Mouse (Mus musculus) lung, postnatal 0 days (tissue): ENCODE measurements around the gene Lyl1. TPM values are rescaled to one million over a fixed set of nuclear protein-coding genes. Genes with fewer than 3 reads are reported as not detected.

Source experiments
- ATAC-seq: fragments of 200-750 bp; cut with Nextera tagmentation; 2 replicates; pipeline ENCODE4 v1.8.0; 2017; ENCODE audit warnings: moderate library complexity
- DNase-seq: peaks from one replicate; pipeline ENCODE4 v3.0.0-alpha.2; 2016; ENCODE audit warnings: low spot score
- H3K27ac ChIP-seq: fragments of 300-500 bp; sonication (generic); 2 replicates; pipeline ENCODE4 v1.5.1; 2014; ENCODE audit warnings: antibody characterized with exemption, mild to moderate bottlenecking, low read length, mixed read lengths
- H3K27me3 ChIP-seq: fragments of 300-500 bp; sonication (generic); replicated peaks from 2 replicates; pipeline ENCODE4 v1.6.1; 2014; ENCODE audit warnings: low read length, mixed read lengths; ENCODE audit not compliant: insufficient read depth
- H3K36me3 ChIP-seq: fragments of 300-500 bp; sonication (generic); 2 replicates; pipeline ENCODE4 v1.6.1; 2014; ENCODE audit warnings: low read length, mixed read lengths; ENCODE audit not compliant: insufficient read depth
- H3K4me1 ChIP-seq: fragments of 300-500 bp; sonication (generic); 2 replicates; pipeline ENCODE4 v1.6.1; 2014; ENCODE audit warnings: antibody characterized with exemption, low read depth, low read length, mixed read lengths; ENCODE audit not compliant: insufficient read depth
- H3K4me2 ChIP-seq: fragments of 300-500 bp; sonication (generic); replicated peaks from 2 replicates; pipeline ENCODE4 v1.6.1; 2014; ENCODE audit warnings: low read depth, mild to moderate bottlenecking, low read length, moderate library complexity, mixed read lengths
- H3K4me3 ChIP-seq: fragments of 300-500 bp; sonication (generic); 2 replicates; pipeline ENCODE4 v1.5.1; 2014; ENCODE audit warnings: low read depth, low read length
- H3K9ac ChIP-seq: fragments of 300-500 bp; sonication (generic); replicated peaks from 2 replicates; pipeline ENCODE4 v1.6.1; 2014; ENCODE audit warnings: low read depth, mild to moderate bottlenecking
- H3K9me3 ChIP-seq: fragments of 300-500 bp; sonication (generic); 2 replicates; pipeline ENCODE4 v1.6.1; 2016; ENCODE audit warnings: low read length, mixed read lengths
- CTCF ChIP-seq: IDR thresholded peaks from 2 replicates; pipeline ENCODE4 v1.5.1; 2016; ENCODE audit warnings: antibody characterized with exemption, mild to moderate bottlenecking
- EP300 ChIP-seq: IDR thresholded peaks from 2 replicates; pipeline ENCODE4 v1.6.1; 2016; ENCODE audit warnings: antibody characterized with exemption, mild to moderate bottlenecking, control low read depth
- WGBS: fragments of 180-500 bp; shearing (Covaris S2); extraction: QIAGEN DNeasy Blood & Tissue Kit; methylation state at CpG from one replicate; pipeline ENCODE4 v1.1.7; 2014; 5-methylcytosine and 5-hydroxymethylcytosine counted together
- polyA plus RNA-seq: library from polyadenylated mRNA; unstranded; fragments of >200 nt; fragmentation: Nextera tagmentation; extraction: Ambion mirVana; gene quantifications from 2 replicates; pipeline ENCODE4 v1.2.1, GENCODE M21; 2015

Gene Lyl1
- polyA plus RNA-seq, 1 experiment from 2014 or later: 11.6 TPM

GRCm38 (mm10) chr8:84698929-84699401, 2.3 kb upstream of the Lyl1 start:
- 42% methylated on average over 9 of the region's 9 CpGs for WGBS
- TF ChIP-seq EP300 (0 out of 2 replicates have a peak, but pooled peaks have one; percentile 13), CTCF (no peak)
- peak overlapping the region; percentile 25 for H3K4me2 ChIP-seq
- peaks cover 11% of the 10 kb centered on the region for H3K4me1 ChIP-seq
- H3K4me3 ChIP-seq: no peak overlapping the region
- no peaks in the 10 kb centered on the region for H3K9me3 ChIP-seq
- peak overlapping the region; percentile 83 for H3K27ac ChIP-seq
- 0 out of 2 replicates have a peak, but pooled peaks cover 13% of the 10 kb centered on the region for H3K36me3 ChIP-seq
- ATAC-seq: peak; percentile 53
- H3K27me3 ChIP-seq: no peaks in the 10 kb centered on the region
- H3K9ac ChIP-seq: no peak overlapping the region
- peak; percentile 91 for DNase-seq

- Histone ChIP-seq H3K27ac (peak overlapping the region; percentile 83), H3K4me3 (no peak overlapping the region), H3K36me3 (0 out of 2 replicates have a peak, but pooled peaks cover 13% of the 10 kb centered on the region), H3K9me3 (no peaks in the 10 kb centered on the region), H3K9ac (no peak overlapping the region), H3K4me2 (peak overlapping the region; percentile 25), H3K27me3 (no peaks in the 10 kb centered on the region), H3K4me1 (peaks cover 14% of the 10 kb centered on the region)
- TF ChIP-seq CTCF: peak; percentile 88
- peak; percentile 97 for TF ChIP-seq EP300
- WGBS: 48% methylated on average over 7 of the region's 7 CpGs
- ATAC-seq (peak; percentile 62), DNase-seq (peak; percentile 90)
Observed at GRCm38 (mm10) chr8:84699861-84700322, 1.4 kb upstream of the Lyl1 start.

- H3K4me2 ChIP-seq: no peak overlapping the region
- H3K36me3 ChIP-seq: 0 out of 2 replicates have a peak, but pooled peaks cover 13% of the 10 kb centered on the region
- DNase-seq: no peak
- peak overlapping the region; percentile 54 for H3K27ac ChIP-seq
- TF ChIP-seq EP300 (no peak), CTCF (no peak)
- no peak overlapping the region for H3K9ac ChIP-seq
- H3K4me1 ChIP-seq: peaks cover 20% of the 10 kb centered on the region
- H3K27me3 ChIP-seq: no peaks in the 10 kb centered on the region
- no peaks in the 10 kb centered on the region for H3K9me3 ChIP-seq
- WGBS: 61% methylated on average over 5 of the region's 5 CpGs
- H3K4me3 ChIP-seq: no peak overlapping the region
- no peak for ATAC-seq
Observed at GRCm38 (mm10) chr8:84700526-84700925, 731 bp upstream of the Lyl1 start.

- ATAC-seq (no peak), DNase-seq (no peak)
- TF ChIP-seq CTCF (no peak), EP300 (no peak)
- H3K27ac ChIP-seq: no peak overlapping the region
- H3K9ac ChIP-seq: no peak overlapping the region
- no peaks in the 10 kb centered on the region for H3K9me3 ChIP-seq
- peak overlapping the region; percentile 48 for H3K4me2 ChIP-seq
- H3K27me3 ChIP-seq: no peaks in the 10 kb centered on the region
- 0 out of 2 replicates have a peak, but pooled peaks cover 1% of the 10 kb centered on the region for H3K36me3 ChIP-seq
- H3K4me1 ChIP-seq: peaks cover 22% of the 10 kb centered on the region
- peak overlapping the region; percentile 33 for H3K4me3 ChIP-seq
- WGBS: 66% methylated on average over 9 of the region's 9 CpGs
Observed at GRCm38 (mm10) chr8:84702561-84702960, 1.3 kb downstream of the Lyl1 start.

- Histone ChIP-seq H3K9ac (no peak overlapping the region), H3K9me3 (no peaks in the 10 kb centered on the region), H3K4me3 (peak overlapping the region; percentile 33), H3K4me2 (peak overlapping the region; percentile 69), H3K36me3 (no peaks in the 10 kb centered on the region), H3K4me1 (peaks cover 24% of the 10 kb centered on the region), H3K27ac (0 out of 2 replicates have a peak overlapping the region, but pooled peaks have one; percentile 20), H3K27me3 (no peaks in the 10 kb centered on the region)
- no peak for DNase-seq
- 72% methylated on average over 6 of the region's 6 CpGs for WGBS
- TF ChIP-seq CTCF: no peak
- no peak for TF ChIP-seq EP300
- no peak for ATAC-seq
Observed at GRCm38 (mm10) chr8:84702963-84703465, 1.8 kb downstream of the Lyl1 start.

- Histone ChIP-seq H3K4me2 (peak overlapping the region; percentile 69), H3K27me3 (no peaks in the 10 kb centered on the region), H3K9ac (no peak overlapping the region), H3K9me3 (no peaks in the 10 kb centered on the region), H3K27ac (peak overlapping the region; percentile 81), H3K36me3 (no peaks in the 10 kb centered on the region), H3K4me3 (peak overlapping the region; percentile 33), H3K4me1 (peaks cover 19% of the 10 kb centered on the region)
- ATAC-seq (no peak), DNase-seq (peak; percentile 20)
- WGBS: 27% methylated on average over 38 of the region's 38 CpGs
- no peak for TF ChIP-seq EP300
- TF ChIP-seq CTCF: peak; percentile 28
Observed at GRCm38 (mm10) chr8:84703466-84704249, 2.4 kb downstream of the Lyl1 start.
